Mouse (Mus musculus) liver, embryonic 15.5 days (tissue): ENCODE results near the gene Mapk11. TPM values are rescaled to one million over a fixed set of nuclear protein-coding genes. Genes with fewer than 3 reads are reported as not detected.

Experiments
- ATAC-seq: fragments of 200-750 bp; cut with Nextera tagmentation; 2 replicates; pipeline ENCODE4 v1.8.0; 2017; ENCODE audit warnings: moderate number of reproducible peaks, mild to moderate bottlenecking, moderate library complexity; ENCODE audit not compliant: insufficient read depth
- H3K27ac ChIP-seq: fragments of 300-500 bp; sonication (generic); replicated peaks from 2 replicates; pipeline ENCODE4 v1.5.1; 2015; ENCODE audit warnings: mild to moderate bottlenecking, inconsistent platforms
- H3K27me3 ChIP-seq: fragments of 300-500 bp; sonication (generic); 2 replicates; pipeline ENCODE4 v1.6.1; 2015; ENCODE audit warnings: mild to moderate bottlenecking, inconsistent platforms
- H3K36me3 ChIP-seq: fragments of 300-500 bp; sonication (generic); replicated peaks from 2 replicates; pipeline ENCODE4 v1.6.1; 2015; ENCODE audit warnings: moderate library complexity, mild to moderate bottlenecking, inconsistent platforms
- H3K4me1 ChIP-seq: fragments of 300-500 bp; sonication (generic); replicated peaks from 2 replicates; pipeline ENCODE4 v1.6.1; 2015; ENCODE audit warnings: inconsistent platforms
- H3K4me2 ChIP-seq: fragments of 300-500 bp; sonication (generic); 2 replicates; pipeline ENCODE4 v1.6.1; 2015; ENCODE audit warnings: moderate library complexity, mild to moderate bottlenecking, inconsistent platforms
- H3K4me3 ChIP-seq: fragments of 300-500 bp; sonication (generic); replicated peaks from 2 replicates; pipeline ENCODE4 v1.5.1; 2015; ENCODE audit warnings: mild to moderate bottlenecking, inconsistent platforms
- H3K9ac ChIP-seq: fragments of 300-500 bp; sonication (generic); 2 replicates; pipeline ENCODE4 v1.6.1; 2015; ENCODE audit warnings: moderate library complexity, mild to moderate bottlenecking, inconsistent platforms
- H3K9me3 ChIP-seq: fragments of 300-500 bp; sonication (generic); replicated peaks from 2 replicates; pipeline ENCODE4 v1.6.1; 2016; ENCODE audit warnings: inconsistent platforms
- WGBS: fragments of 180-500 bp; shearing (Covaris S2); methylation state at CpG from one replicate; pipeline ENCODE4 v1.1.7; 2015; ENCODE audit warnings: mixed read lengths; ENCODE audit not compliant: insufficient replicate concordance; 5-methylcytosine and 5-hydroxymethylcytosine counted together
- polyA plus RNA-seq: library from polyadenylated mRNA; unstranded; fragments of >200 nt; fragmentation: Nextera tagmentation; extraction: Ambion mirVana; gene quantifications from 2 replicates; pipeline ENCODE4 v1.2.1, GENCODE M21; 2015

Gene Mapk11
- 0.44 and 0.68 TPM in 2 replicates for polyA plus RNA-seq

GRCm38 (mm10) chr15:89149271-89150040, at the start of gene Mapk11:
TSS of gene Mapk11 (minus strand) at chr15:89149628.
- no peaks in the 10 kb centered on the region for H3K9me3 ChIP-seq
- 0 out of 2 replicates have a peak, but pooled peaks cover 1% of the 10 kb centered on the region for H3K36me3 ChIP-seq
- peak within 1 kb of the TSS; percentile 55 for H3K4me3 ChIP-seq
- peak within 1 kb of the TSS; percentile 71 for H3K4me2 ChIP-seq
- no peak within 1 kb of the TSS for H3K9ac ChIP-seq
- no peak within 1 kb of the TSS for H3K27ac ChIP-seq
- peaks cover 79% of the 10 kb centered on the region for H3K27me3 ChIP-seq
- under 1% methylated on average over 48 of the region's 61 CpGs for WGBS
- peak; percentile 23; the same call in 1 of the 2 replicates for ATAC-seq
- H3K4me1 ChIP-seq, result peaks cover 19% of the 10 kb centered on the region

DNA sequence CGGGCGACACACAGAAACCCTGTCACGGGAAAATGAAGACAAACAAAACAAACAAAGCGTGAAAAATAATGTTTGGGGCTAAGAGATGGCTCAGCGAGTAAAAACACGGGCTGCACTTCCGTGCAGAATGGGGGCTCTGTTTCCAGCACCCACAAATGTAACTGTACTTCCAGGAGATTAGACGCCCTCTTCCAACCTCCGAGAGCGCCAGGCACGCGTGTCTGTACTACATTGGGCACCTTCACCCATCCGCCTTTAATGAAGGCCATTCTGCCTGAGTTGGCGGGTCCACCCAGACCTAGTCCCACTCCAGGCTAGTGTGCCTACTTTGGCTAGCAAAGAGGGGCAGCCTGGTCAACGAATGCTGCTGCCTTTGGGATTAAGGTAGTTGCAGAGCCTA, 47.6 kb upstream of the Mapk11 start:
- WGBS, result 73% methylated on average over 15 of the region's 15 CpGs
- peak overlapping the region; percentile 89 for H3K4me2 ChIP-seq
- no peak for ATAC-seq
- peak overlapping the region; percentile 100 for H3K4me3 ChIP-seq
- H3K9ac ChIP-seq, result peak overlapping the region; percentile 98; the same call in 1 of the 2 replicates
- peak overlapping the region; percentile 98 for H3K27ac ChIP-seq
- no peaks in the 10 kb centered on the region for H3K27me3 ChIP-seq
- H3K9me3 ChIP-seq, result no peaks in the 10 kb centered on the region
- peaks cover 21% of the 10 kb centered on the region for H3K4me1 ChIP-seq
- no peaks in the 10 kb centered on the region for H3K36me3 ChIP-seq

DNA sequence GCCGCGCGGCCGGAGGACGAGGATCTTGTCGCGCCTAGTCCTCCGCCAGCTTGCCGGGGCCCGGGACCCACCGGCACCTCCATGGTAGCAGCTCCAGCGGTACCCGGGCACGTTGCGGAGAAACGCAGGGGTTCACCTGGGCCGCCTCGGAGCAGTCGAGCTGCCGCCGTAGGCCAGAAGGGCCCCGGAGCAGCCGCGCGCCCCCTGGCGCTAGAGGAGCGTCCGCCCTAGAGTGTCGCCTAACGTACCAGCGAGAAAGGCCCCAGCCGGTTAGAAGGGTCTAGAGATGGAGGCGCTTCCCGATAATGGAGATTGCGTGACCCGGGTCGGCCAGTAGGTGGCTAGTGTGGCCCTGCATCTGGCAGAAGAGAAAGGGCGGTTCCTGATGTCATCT, 46.9 kb upstream of the Mapk11 start, which contains the start of gene Dennd6b:
Dennd6b (minus strand) TSS at position 184 of the 394 bp plus-strand sequence.
- WGBS, result 0% methylated on average over 38 of the region's 38 CpGs
- peak within 1 kb of the TSS; percentile 98 for H3K9ac ChIP-seq
- ATAC-seq, result peak; percentile 99

GRCm38 (mm10) chr15:89195690-89196312, 46.4 kb upstream of the Mapk11 start:
- H3K4me1 ChIP-seq, result peaks cover 21% of the 10 kb centered on the region
- WGBS, result under 1% methylated on average over 25 of the region's 25 CpGs
- H3K4me2 ChIP-seq, result peak overlapping the region; percentile 89
- peak overlapping the region; percentile 98 for H3K9ac ChIP-seq
- H3K27me3 ChIP-seq, result no peaks in the 10 kb centered on the region
- no peaks in the 10 kb centered on the region for H3K9me3 ChIP-seq
- peak; percentile 95 for ATAC-seq
- H3K4me3 ChIP-seq, result peak overlapping the region; percentile 100
- H3K36me3 ChIP-seq, result no peaks in the 10 kb centered on the region
- H3K27ac ChIP-seq, result peak overlapping the region; percentile 98

More for the DNA sequence above, 46.9 kb upstream of the Mapk11 start, which contains the start of gene Dennd6b:
- no peaks in the 10 kb centered on the region for H3K27me3 ChIP-seq
- H3K4me1 ChIP-seq, result peaks cover 21% of the 10 kb centered on the region
- peak within 1 kb of the TSS; percentile 98 for H3K27ac ChIP-seq
- peak within 1 kb of the TSS; percentile 100 for H3K4me3 ChIP-seq
- no peaks in the 10 kb centered on the region for H3K9me3 ChIP-seq
- H3K4me2 ChIP-seq, result peak within 1 kb of the TSS; percentile 89
- no peaks in the 10 kb centered on the region for H3K36me3 ChIP-seq

DNA sequence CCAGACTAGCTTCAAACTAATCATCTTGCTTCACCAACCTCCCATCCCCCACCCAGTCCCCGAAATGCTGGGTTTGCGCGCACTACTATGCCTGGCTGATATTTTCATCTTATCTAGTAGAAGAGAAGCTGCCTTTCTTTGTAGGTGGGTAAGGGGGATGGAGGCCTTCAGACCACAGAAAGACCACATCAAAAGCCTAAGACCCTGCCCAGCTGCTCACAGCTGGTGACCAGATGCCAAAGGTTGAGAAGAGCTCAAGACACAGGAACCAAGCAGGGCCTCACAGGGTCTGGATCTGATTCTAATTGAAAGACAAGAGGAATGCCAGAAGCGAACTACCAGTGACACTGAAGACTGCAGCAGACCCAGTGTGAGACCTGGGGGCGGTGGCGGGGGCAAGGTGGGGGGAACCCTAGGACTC, 45.8 kb upstream of the Mapk11 start:
- peak overlapping the region; percentile 98 for H3K27ac ChIP-seq
- peaks cover 21% of the 10 kb centered on the region for H3K4me1 ChIP-seq
- no peak for ATAC-seq
- 18% methylated on average over 6 of the region's 6 CpGs for WGBS
- peak overlapping the region; percentile 89 for H3K4me2 ChIP-seq
- H3K9ac ChIP-seq, result peak overlapping the region; percentile 98
- no peaks in the 10 kb centered on the region for H3K27me3 ChIP-seq
- peak overlapping the region; percentile 100 for H3K4me3 ChIP-seq
- no peaks in the 10 kb centered on the region for H3K9me3 ChIP-seq
- no peaks in the 10 kb centered on the region for H3K36me3 ChIP-seq

DNA sequence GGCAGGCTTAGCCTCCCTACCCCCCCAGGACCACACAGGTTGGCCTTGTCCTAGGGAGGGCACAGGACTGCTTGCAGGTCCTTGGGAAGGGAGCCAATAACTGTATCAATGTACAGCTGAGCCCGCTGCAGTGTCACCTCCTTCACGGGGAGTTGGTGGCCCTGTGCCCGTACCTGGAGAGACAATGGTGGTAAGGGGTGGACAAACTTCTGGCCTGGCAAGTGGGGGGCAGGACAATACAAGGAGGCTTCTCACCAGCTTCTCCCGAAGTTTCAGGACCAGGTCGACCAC, 35.5 kb upstream of the Mapk11 start:
- Histone ChIP-seq H3K9ac (no peak overlapping the region), H3K36me3 (no peaks in the 10 kb centered on the region), H3K9me3 (no peaks in the 10 kb centered on the region), H3K4me1 (peaks cover 9% of the 10 kb centered on the region), H3K27ac (no peak overlapping the region), H3K4me3 (no peak overlapping the region), H3K27me3 (peaks cover 36% of the 10 kb centered on the region), H3K4me2 (no peak overlapping the region)
- no peak for ATAC-seq
- WGBS, result 77% methylated on average over 5 of the region's 5 CpGs

- Histone ChIP-seq H3K4me3 (no peak overlapping the region), H3K36me3 (no peaks in the 10 kb centered on the region), H3K9ac (no peak overlapping the region), H3K4me1 (peaks cover 13% of the 10 kb centered on the region), H3K4me2 (no peak overlapping the region), H3K27ac (no peak overlapping the region), H3K27me3 (peaks cover 42% of the 10 kb centered on the region), H3K9me3 (no peaks in the 10 kb centered on the region)
- no peak for ATAC-seq
- 67% methylated on average over 5 of the region's 5 CpGs for WGBS
Observed at GRCm38 (mm10) chr15:89184141-89184936, 34.9 kb upstream of the Mapk11 start.

- Histone ChIP-seq H3K9me3 (no peaks in the 10 kb centered on the region), H3K4me1 (peaks cover 27% of the 10 kb centered on the region), H3K27ac (no peak overlapping the region), H3K36me3 (no peaks in the 10 kb centered on the region), H3K4me2 (no peak overlapping the region), H3K4me3 (no peak overlapping the region), H3K9ac (no peak overlapping the region), H3K27me3 (peaks cover 57% of the 10 kb centered on the region)
- 66% methylated on average over 5 of the region's 5 CpGs for WGBS
- no peak for ATAC-seq
Observed at GRCm38 (mm10) chr15:89182842-89183241, 33.4 kb upstream of the Mapk11 start.

- H3K4me3 ChIP-seq, result no peak overlapping the region
- peaks cover 61% of the 10 kb centered on the region for H3K27me3 ChIP-seq
- WGBS, result 22% methylated on average over 6 of the region's 6 CpGs
- no peak overlapping the region for H3K4me2 ChIP-seq
- no peaks in the 10 kb centered on the region for H3K36me3 ChIP-seq
- ATAC-seq, result no peak
- H3K9me3 ChIP-seq, result no peaks in the 10 kb centered on the region
- H3K9ac ChIP-seq, result no peak overlapping the region
- peaks cover 32% of the 10 kb centered on the region for H3K4me1 ChIP-seq
- H3K27ac ChIP-seq, result no peak overlapping the region
Observed at GRCm38 (mm10) chr15:89182328-89182741, 32.9 kb upstream of the Mapk11 start.

DNA sequence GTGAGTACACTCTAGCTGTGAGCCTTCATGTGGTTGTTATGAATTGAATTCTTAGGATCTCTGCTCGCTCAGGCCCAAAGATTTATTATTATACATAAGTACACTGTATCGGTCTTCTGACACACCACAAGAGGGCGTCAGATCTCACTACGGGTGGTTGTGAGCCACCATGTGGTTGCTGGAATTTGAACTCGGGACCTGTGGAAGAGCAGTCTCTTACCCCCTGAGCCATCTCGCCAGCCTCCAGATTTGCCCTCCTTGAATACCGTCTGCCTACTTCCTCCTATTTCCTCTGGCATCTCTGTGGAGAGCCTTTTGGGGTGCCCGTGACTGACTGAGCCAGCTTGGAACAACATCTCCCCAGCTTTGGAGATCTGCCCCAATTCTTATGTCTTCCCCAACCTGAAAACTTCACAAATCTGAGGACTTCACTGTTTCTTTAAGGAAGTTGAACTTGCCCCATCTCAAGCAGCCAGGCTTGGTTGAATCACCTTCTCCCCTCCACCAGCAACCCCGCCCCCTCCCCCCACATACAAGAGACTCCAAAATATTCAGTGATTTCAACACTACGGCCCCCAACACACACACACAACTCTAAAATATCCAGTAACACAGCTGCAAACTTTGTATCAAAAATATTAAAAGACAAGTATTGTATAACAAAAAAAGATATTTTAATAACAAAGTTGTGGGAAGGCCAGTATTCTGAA, 32.3 kb upstream of the Mapk11 start:
- WGBS, result 32% methylated on average over 10 of the region's 10 CpGs
- H3K27ac ChIP-seq, result peak overlapping the region; percentile 29; the same call in 1 of the 2 replicates
- H3K4me2 ChIP-seq, result peak overlapping the region; percentile 64; the same call in 1 of the 2 replicates
- H3K36me3 ChIP-seq, result no peaks in the 10 kb centered on the region
- H3K9ac ChIP-seq, result no peak overlapping the region
- H3K9me3 ChIP-seq, result no peaks in the 10 kb centered on the region
- H3K4me3 ChIP-seq, result no peak overlapping the region
- ATAC-seq, result no peak
- H3K27me3 ChIP-seq, result peaks cover 67% of the 10 kb centered on the region
- peaks cover 39% of the 10 kb centered on the region for H3K4me1 ChIP-seq
